Mouse (Mus musculus) embryonic fibroblast, embryonic 13.5 days (primary cell): ENCODE measurements around the gene Gorab. TPM values are rescaled to one million over a fixed set of nuclear protein-coding genes. Genes with fewer than 3 reads are reported as not detected.

ENCODE experiments used
- H3K27ac ChIP-seq: 2 replicates; pipeline ENCODE4 v1.5.1; 2012; ENCODE audit warnings: low read length, control low read depth, inconsistent platforms; ENCODE audit not compliant: insufficient read depth
- H3K4me1 ChIP-seq: 2 replicates; pipeline ENCODE4 v1.6.1; 2011; ENCODE audit warnings: low read length; ENCODE audit not compliant: control insufficient read depth, insufficient read depth
- H3K4me3 ChIP-seq: 2 replicates; pipeline ENCODE4 v1.5.1; 2011; ENCODE audit warnings: mild to moderate bottlenecking, control low read depth, low read length; ENCODE audit not compliant: insufficient read depth
- CTCF ChIP-seq: IDR thresholded peaks from 2 replicates; pipeline ENCODE4 v1.5.1; 2011; ENCODE audit warnings: mild to moderate bottlenecking, control low read depth, low read length, moderate library complexity, borderline replicate concordance; ENCODE audit not compliant: insufficient read depth
- POLR2A ChIP-seq: IDR thresholded peaks from 2 replicates; pipeline ENCODE4 v1.6.1; 2011; ENCODE audit warnings: low read depth, mild to moderate bottlenecking, control low read depth, low read length, moderate library complexity
- polyA plus RNA-seq: library from polyadenylated mRNA; stranded (reverse); fragments of >200 nt; gene quantifications from 2 replicates; pipeline ENCODE4 v1.2.4, GENCODE M21; 2011; ENCODE audit warnings: low read depth; ENCODE audit not compliant: missing spikeins, insufficient read length

Gene Gorab
- polyA plus RNA-seq, 1 experiment, result 27.4 TPM

GRCm38 (mm10) chr1:163337821-163338220 is 65.6 kb downstream of the Gorab start:
- H3K4me3 ChIP-seq, result no peak overlapping the region
- TF ChIP-seq POLR2A, result no peak
- TF ChIP-seq CTCF, result no peak
- peaks cover 3% of the 10 kb centered on the region for H3K4me1 ChIP-seq
- H3K27ac ChIP-seq, result no peak overlapping the region

Other genes with a start within 250 kb of the Gorab start
- gene Prrx1, start 90.0 kb downstream of the Gorab start, polyA plus RNA-seq, result 429 and 537 TPM in 2 replicates